Mouse (Mus musculus): ENCODE data around the gene Ptrh1. TPM values are rescaled to one million over a fixed set of nuclear protein-coding genes. Genes with fewer than 3 reads are reported as not detected.

The Ptrh1 gene
- total RNA-seq (2021) = 10 to 100 TPM in 1 of 2 experiments, 1 to 10 TPM in 1; 8.1 to 10.2 TPM
- long read RNA-seq, experiment 1, partial matches to known transcripts = 0 of 5 reads
- long read RNA-seq, experiment 1, other reads (novel, unspliced or antisense) = 2 of 5 reads
- long read RNA-seq, experiment 2, partial matches to known transcripts = 0 of 7 reads
- long read RNA-seq, experiment 2, other reads (novel, unspliced or antisense) = 2 of 7 reads

DNA sequence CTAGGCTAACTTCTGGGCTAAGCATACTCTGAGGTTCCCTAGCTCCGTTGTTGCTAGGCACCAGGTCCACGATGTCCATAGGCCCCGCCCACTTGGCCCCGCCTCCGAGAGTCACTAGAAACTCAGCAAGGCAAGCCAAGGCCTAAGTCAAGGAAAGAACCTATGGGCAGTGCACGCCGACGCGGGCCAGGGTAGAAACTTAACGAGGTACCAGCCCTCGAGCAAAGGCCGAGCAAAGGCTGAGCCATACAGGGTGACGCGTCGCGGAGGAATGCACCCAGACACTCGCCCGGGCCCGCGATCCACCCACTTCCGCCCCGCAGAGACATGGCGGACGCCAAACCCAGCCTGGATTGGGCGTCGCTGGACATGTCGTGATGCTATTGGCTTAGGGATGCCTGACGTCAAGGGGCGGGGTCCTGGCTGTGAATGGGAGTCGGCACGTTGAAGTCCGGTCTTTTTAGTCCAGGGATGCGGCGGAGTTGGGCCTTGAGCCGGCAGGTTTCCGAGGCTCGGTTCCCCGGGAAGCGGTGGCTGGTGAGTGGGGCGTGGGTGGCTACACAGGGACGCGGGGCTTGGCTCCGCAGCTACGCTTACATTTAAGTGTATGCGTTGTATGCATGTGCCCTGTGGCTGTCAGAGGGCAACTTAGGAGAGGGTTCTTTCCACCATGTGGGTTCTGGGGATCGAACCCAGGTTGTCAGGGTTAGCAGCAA, at the start of gene Ptrh1, which contains the start of gene Ttc16:
Gene Ptrh1 (plus strand): TSS at position 428 of the 716 bp plus-strand sequence.
Gene Ttc16 (minus strand): TSS at position 275 of the 716 bp plus-strand sequence.
- peak; percentile 96 to 98 for DNase-seq (ENCODE audit: low spot score in 2 of 2)

GRCm38 (mm10) chr2:32727435-32727834, 48.2 kb upstream of the Ptrh1 start:
- peak; percentile 75 to 82 for DNase-seq (ENCODE audit: low spot score in 2 of 2)

DNA sequence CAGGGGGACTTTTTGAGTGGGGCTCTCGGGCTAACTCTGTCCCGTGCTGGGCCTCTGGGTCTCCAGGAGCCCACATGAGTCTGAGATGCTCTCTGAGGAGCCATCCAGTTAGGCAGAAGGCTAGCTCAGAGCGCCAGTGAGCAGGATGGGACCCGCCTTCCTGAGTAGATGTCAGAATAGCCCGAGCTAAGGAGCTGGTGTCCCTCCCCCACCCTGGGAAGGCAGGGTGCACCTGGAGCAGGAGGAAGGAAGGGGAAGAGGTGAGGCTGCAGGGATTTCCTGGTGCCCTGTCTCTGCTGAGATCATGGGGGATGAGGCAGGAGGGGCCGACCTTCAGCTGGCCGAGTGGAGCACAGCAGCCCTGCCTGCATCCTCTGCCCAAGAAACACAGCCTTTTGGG, 47.1 kb upstream of the Ptrh1 start:
- no peak for DNase-seq (ENCODE audit: low spot score in 2 of 2)

DNA sequence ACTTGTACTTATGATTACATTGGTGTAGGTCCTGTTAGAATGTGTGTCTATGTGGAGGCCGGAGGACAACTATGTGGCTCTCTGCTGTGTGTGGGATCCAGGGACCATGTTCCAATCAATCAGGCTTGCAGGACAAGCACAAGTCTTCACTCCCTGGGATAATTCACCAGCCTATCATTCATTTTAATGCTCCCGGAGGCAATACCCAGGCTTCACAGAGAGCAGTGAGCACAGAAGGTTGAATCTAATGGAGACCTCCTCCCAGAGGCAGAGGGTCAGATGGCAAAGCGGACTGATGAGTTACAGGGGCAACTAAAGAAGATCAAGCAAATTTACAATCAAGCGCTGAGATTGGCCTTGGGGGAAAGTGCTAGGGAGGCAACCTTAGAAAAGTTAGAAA, 46.0 kb upstream of the Ptrh1 start:
- no peak for DNase-seq (ENCODE audit: low spot score in 2 of 2)

DNA sequence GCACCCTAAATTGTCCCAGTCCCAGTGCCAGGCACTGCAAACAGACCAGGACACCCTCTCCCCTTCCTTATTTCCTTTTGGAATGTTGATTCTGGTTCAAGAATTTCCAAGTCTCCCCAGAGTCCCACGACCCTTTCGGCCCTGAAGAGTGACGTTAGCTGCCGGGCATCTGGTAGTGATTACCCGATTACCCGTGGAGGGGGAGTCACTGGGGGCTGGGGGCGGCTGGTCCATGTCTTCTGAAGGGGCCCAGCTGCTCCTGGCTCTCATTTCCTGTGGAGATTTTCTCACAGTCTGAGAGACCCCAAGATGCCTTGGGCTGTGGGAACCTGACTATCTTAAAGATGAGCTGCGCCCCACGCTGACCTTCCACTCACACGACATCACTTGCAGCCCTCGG, 44.7 kb upstream of the Ptrh1 start:
- no peak for DNase-seq (ENCODE audit: low spot score in 2 of 2)

DNA sequence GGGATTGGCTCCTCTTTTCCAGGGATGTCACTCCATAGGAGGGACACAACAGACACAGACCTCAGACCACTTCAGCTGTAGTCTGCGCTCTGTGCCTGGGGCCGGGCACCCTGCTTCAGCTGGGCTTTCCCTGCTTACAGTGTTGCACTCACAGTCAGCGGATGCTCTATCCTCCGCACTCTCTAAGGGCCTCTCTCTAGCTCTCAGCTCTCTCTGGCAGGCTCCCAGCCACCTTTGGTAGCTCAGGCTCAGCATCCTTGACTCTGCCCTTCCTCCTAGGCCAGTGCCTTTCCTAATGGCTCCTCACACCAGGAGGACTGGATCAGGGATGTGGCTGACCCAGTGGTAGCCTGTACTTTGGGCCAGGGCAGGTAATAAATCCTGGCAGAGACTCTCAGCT, 43.7 kb upstream of the Ptrh1 start:
- no peak for DNase-seq (ENCODE audit: low spot score in 2 of 2)

DNA sequence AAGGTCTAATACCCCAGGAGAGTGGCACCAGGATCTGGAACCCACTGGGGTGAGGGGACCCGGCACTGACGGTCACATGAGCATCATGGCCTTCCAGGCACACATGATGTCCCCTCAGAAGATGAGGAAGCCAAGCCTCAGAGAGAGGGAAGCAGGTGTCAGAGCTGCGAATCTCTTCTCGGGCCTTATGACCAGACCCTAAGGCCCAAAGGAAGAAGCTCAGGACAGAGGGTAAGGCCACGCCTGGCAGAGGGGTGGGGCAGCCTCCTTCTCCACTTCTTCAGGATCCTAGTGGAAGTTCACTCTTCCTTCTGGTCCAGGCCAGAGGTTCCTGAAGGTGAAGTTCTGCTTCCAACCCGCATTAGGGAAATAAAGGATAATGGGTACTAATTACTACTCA, 42.9 kb upstream of the Ptrh1 start:
- DNase-seq (ENCODE audit: low spot score in 2 of 2) = no peak

- DNase-seq (ENCODE audit: low spot score in 2 of 2) = no peak
Observed at GRCm38 (mm10) chr2:32734480-32734879, 41.1 kb upstream of the Ptrh1 start.

DNA sequence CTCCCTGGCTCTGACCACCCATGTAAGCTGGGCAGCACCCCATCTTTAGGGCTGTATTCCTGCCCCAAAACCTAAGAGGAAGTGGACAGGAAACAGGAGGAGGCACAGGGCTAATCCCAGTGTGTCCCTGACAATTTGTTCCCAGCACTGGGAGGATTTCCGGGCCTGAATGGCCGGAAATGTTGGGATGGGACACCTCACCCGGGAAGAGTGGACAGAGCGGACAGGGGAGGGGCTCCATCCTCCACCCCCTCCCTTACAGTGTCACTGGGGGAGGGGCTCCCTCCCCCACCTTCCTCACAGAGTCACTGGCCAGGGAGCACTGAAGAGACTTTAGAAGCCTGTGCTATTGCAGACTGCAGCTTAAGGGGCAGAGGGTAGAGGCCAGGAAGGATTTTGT, 40.7 kb upstream of the Ptrh1 start:
- no peak for DNase-seq (ENCODE audit: low spot score in 2 of 2)

DNA sequence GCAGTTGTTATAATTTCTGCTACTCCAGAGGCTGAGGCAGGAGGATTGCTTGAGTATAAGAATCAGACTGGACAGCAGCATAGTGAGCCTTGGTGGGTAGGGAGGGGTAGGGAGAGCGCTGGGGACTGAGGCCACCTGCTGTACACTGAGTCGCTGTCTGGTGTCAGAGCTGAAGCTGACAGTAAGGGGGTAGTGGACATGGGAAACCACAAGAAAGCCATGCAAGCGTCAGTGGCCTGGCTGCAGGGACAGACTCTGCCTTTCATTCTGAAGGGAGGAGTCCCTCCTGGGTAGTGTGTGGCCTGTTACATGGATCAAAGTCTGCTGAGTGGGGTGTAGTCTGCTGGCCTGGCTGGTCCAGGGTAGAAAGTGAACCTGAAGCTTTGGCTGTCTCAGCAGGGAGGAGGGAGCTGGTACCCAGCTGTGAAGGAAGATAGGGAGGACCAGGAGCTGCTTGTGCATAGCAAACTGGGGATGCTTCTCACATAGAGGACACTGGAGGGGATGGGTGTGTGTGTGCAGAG, 39.2 kb upstream of the Ptrh1 start:
- DNase-seq (ENCODE audit: low spot score in 2 of 2) = no peak

DNA sequence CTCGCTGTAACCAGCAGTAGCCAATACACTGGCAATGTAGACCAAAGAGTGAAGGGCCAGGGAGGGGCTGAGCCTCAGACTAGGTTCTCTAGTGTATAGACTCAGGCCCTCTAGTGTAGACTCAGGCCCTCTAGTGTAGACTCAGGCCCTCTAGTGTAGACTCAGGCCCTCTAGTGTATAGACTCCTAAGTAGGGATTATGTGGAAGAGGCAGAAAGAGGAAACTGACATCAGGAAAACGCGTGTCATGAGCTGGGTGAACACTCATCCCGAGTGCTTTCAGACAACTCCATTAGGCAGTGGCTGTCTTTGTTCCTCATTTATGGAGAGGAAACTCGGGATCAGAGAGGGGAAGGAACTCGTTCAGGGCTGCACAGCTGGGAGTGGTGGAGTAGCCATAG, 38.6 kb upstream of the Ptrh1 start:
- DNase-seq (ENCODE audit: low spot score in 2 of 2) = no peak

GRCm38 (mm10) chr2:32739311-32739710, 36.3 kb upstream of the Ptrh1 start:
- DNase-seq (ENCODE audit: low spot score in 2 of 2) = no peak

GRCm38 (mm10) chr2:32740916-32741272, 34.7 kb upstream of the Ptrh1 start, which contains the start of gene 6330409D20Rik:
Gene 6330409D20Rik (minus strand): TSS chr2:32741016.
- no peak for DNase-seq (ENCODE audit: low spot score in 2 of 2)

GRCm38 (mm10) chr2:32741273-32742172, 34.1 kb upstream of the Ptrh1 start:
- peak; percentile 67 to 72 for DNase-seq (ENCODE audit: low spot score in 2 of 2)

GRCm38 (mm10) chr2:32742173-32742531, 33.4 kb upstream of the Ptrh1 start:
- DNase-seq (ENCODE audit: low spot score in 2 of 2) = peak; percentile 82 to 92

GRCm38 (mm10) chr2:32744272-32744982, 31.2 kb upstream of the Ptrh1 start:
- DNase-seq (ENCODE audit: low spot score in 2 of 2) = no peak

GRCm38 (mm10) chr2:32749082-32749481, 26.5 kb upstream of the Ptrh1 start:
- DNase-seq (ENCODE audit: low spot score in 2 of 2) = no peak

DNA sequence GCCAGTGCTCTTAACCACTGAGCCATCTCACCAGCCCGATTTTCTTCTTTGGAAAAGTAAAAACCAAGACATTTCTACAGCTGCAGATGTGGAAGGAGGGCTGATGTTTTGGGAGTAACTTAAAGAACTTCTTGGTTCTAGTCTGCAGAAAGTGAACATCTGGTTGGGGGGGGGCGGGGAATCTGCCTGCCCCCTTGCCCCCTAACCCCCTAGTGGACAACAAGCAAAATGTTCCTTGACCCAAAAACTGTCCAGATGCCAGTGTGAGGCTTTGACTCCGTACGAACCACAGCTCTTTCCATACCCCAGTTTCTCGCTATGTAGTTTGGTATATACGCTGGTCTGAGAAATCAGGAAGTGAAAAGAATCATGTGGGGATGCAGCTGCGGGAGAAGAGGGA, 25.4 kb upstream of the Ptrh1 start:
- DNase-seq (ENCODE audit: low spot score in 2 of 2) = no peak

GRCm38 (mm10) chr2:32750887-32751664, 24.5 kb upstream of the Ptrh1 start:
- no peak for DNase-seq (ENCODE audit: low spot score in 2 of 2)

DNA sequence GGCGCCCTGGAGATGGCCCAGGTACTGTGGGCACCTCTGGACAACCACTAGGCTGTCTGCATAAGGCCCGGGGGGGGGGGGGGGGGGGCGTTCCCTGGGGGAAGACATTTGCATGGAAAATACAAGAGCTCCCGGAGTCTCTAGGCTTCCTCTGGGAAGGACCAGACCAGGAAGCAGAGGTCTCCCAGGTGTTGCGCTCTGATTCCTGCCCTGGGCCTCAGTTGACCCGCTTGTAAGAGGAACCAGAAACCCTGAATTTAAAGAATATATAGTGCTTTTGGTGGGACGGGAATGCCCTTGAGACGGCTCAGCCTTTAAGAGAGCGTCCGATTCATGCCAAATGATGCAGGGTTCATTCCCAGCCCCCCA, 23.9 kb upstream of the Ptrh1 start:
- DNase-seq (ENCODE audit: low spot score in 2 of 2) = no peak
